Mouse (Mus musculus) limb, embryonic 14.5 days (tissue): ENCODE measurements at regions not wholly inside any gene's neighbourhood (a gene's known extent, or its start where the extent isn't known, plus 50 kb on each side); places are given as distances from the start of the nearest gene placed in this dataset.

ENCODE experiments used
- ATAC-seq: fragments of 200-750 bp; cut with Nextera tagmentation; 2 replicates; pipeline ENCODE4 v1.8.0; 2017; ENCODE audit warnings: low read depth, moderate number of reproducible peaks, moderate TSS enrichment; ENCODE audit not compliant: low FRiP score
- DNase-seq: peaks from one replicate; pipeline ENCODE4 v3.0.0-alpha.2; 2015; ENCODE audit warnings: low spot score
- H3K27ac ChIP-seq: fragments of 300-500 bp; sonication (generic); replicated peaks from 2 replicates; pipeline ENCODE4 v1.5.1; 2014; ENCODE audit warnings: low read depth, mild to moderate bottlenecking, low read length, moderate library complexity, mixed read lengths
- H3K27me3 ChIP-seq: fragments of 300-500 bp; sonication (generic); 2 replicates; pipeline ENCODE4 v1.6.1; 2014; ENCODE audit warnings: low read length, mixed read lengths; ENCODE audit not compliant: control insufficient read depth, insufficient read depth
- H3K36me3 ChIP-seq: fragments of 300-500 bp; sonication (generic); 2 replicates; pipeline ENCODE4 v1.6.1; 2014; ENCODE audit warnings: mild to moderate bottlenecking, low read length, moderate library complexity, mixed read lengths; ENCODE audit not compliant: control insufficient read depth, insufficient read depth
- H3K4me1 ChIP-seq: fragments of 300-500 bp; sonication (generic); 2 replicates; pipeline ENCODE4 v1.6.1; 2014; ENCODE audit warnings: antibody characterized with exemption, low read length, mixed read lengths; ENCODE audit not compliant: control insufficient read depth, insufficient read depth
- H3K4me2 ChIP-seq: fragments of 300-500 bp; sonication (generic); replicated peaks from 2 replicates; pipeline ENCODE4 v1.6.1; 2014; ENCODE audit warnings: low read depth, mild to moderate bottlenecking, low read length, moderate library complexity; ENCODE audit not compliant: severe bottlenecking
- H3K4me3 ChIP-seq: fragments of 300-500 bp; sonication (generic); replicated peaks from 2 replicates; pipeline ENCODE4 v1.5.1; 2014; ENCODE audit warnings: low read length
- H3K9ac ChIP-seq: fragments of 300-500 bp; sonication (generic); 2 replicates; pipeline ENCODE4 v1.6.1; 2014; ENCODE audit warnings: mild to moderate bottlenecking, low read depth, low read length, moderate library complexity; ENCODE audit not compliant: severe bottlenecking
- H3K9me3 ChIP-seq: fragments of 300-500 bp; sonication (generic); 2 replicates; pipeline ENCODE4 v1.6.1; 2016; ENCODE audit warnings: low read length; ENCODE audit not compliant: control insufficient read depth
- POLR2A ChIP-seq: fragments of 200-500 bp; IDR thresholded peaks from 2 replicates; pipeline ENCODE4 v1.8.0; 2012; ENCODE audit warnings: inconsistent platforms, mild to moderate bottlenecking, moderate library complexity, borderline replicate concordance; ENCODE audit not compliant: insufficient read depth, insufficient read length; ENCODE audit errors: extremely low read depth
- WGBS: fragments of 180-500 bp; shearing (Covaris S2); extraction: QIAGEN DNeasy Blood & Tissue Kit; methylation state at CpG from one replicate; pipeline ENCODE4 v1.1.7; 2014; 5-methylcytosine and 5-hydroxymethylcytosine counted together

GRCm38 (mm10) chr13:107410267-107410666 is 388.3 kb upstream of the Kif2a start:
- no peak overlapping the region for H3K27ac ChIP-seq
- no peaks in the 10 kb centered on the region for H3K36me3 ChIP-seq
- no peaks in the 10 kb centered on the region for H3K27me3 ChIP-seq
- no peaks in the 10 kb centered on the region for H3K9me3 ChIP-seq
- no peak overlapping the region for H3K4me2 ChIP-seq
- DNase-seq (no peak), ATAC-seq (no peak)
- no peak for TF ChIP-seq POLR2A
- no peak overlapping the region for H3K4me3 ChIP-seq
- H3K4me1 ChIP-seq = no peaks in the 10 kb centered on the region
- H3K9ac ChIP-seq = no peak overlapping the region

DNA sequence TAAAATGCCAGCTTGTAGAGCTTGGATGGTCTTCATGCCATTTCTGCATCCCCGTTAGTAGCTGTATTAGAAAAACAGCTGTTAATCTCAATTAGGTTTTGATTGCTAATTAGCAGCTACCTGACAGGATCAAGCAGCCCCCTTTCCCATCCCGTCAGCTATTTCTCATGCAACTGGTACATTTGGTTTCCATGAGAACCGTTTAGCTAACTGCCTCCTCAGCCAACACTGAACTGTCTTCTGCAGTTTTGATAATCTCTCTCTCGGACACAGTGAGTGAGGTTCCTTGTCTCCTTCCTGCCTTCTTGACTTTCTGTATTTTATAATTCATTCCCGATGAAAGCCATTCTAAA is 385.7 kb upstream of the Kif2a start:
- no peak overlapping the region for H3K27ac ChIP-seq
- TF ChIP-seq POLR2A = no peak
- DNase-seq = no peak
- H3K4me3 ChIP-seq = no peak overlapping the region
- H3K27me3 ChIP-seq = no peaks in the 10 kb centered on the region
- no peaks in the 10 kb centered on the region for H3K36me3 ChIP-seq
- ATAC-seq = no peak
- H3K4me2 ChIP-seq = no peak overlapping the region
- H3K9me3 ChIP-seq = no peaks in the 10 kb centered on the region
- no peaks in the 10 kb centered on the region for H3K4me1 ChIP-seq
- 58% methylated on average over 5 of the region's 5 CpGs for WGBS
- H3K9ac ChIP-seq = no peak overlapping the region

- 82% methylated on average over 5 of the region's 5 CpGs for WGBS
- ATAC-seq = no peak
- H3K27ac ChIP-seq = no peak overlapping the region
- no peaks in the 10 kb centered on the region for H3K27me3 ChIP-seq
- DNase-seq = no peak
- H3K4me1 ChIP-seq = no peaks in the 10 kb centered on the region
- no peaks in the 10 kb centered on the region for H3K9me3 ChIP-seq
- no peak overlapping the region for H3K4me3 ChIP-seq
- no peak for TF ChIP-seq POLR2A
- no peaks in the 10 kb centered on the region for H3K36me3 ChIP-seq
- H3K9ac ChIP-seq = no peak overlapping the region
- H3K4me2 ChIP-seq = no peak overlapping the region
Measured at GRCm38 (mm10) chr13:107406977-107407673, 385.2 kb upstream of the Kif2a start.

- no peak overlapping the region for H3K27ac ChIP-seq
Measured at GRCm38 (mm10) chr13:107398621-107399363, 376.9 kb upstream of the Kif2a start.

GRCm38 (mm10) chr13:107396036-107396435 is 374.1 kb upstream of the Kif2a start:
- 78% methylated on average over 2 of the region's 2 CpGs for WGBS
- DNase-seq = no peak
- TF ChIP-seq POLR2A = no peak

More at GRCm38 (mm10) chr13:107398621-107399363, 376.9 kb upstream of the Kif2a start:
- H3K27me3 ChIP-seq = no peaks in the 10 kb centered on the region
- no peaks in the 10 kb centered on the region for H3K9me3 ChIP-seq
- no peak overlapping the region for H3K9ac ChIP-seq
- DNase-seq (no peak), ATAC-seq (no peak)
- TF ChIP-seq POLR2A = no peak
- no peak overlapping the region for H3K4me3 ChIP-seq
- H3K4me1 ChIP-seq = no peaks in the 10 kb centered on the region
- no peaks in the 10 kb centered on the region for H3K36me3 ChIP-seq
- 78% methylated on average over 8 of the region's 8 CpGs for WGBS
- H3K4me2 ChIP-seq = no peak overlapping the region

More at GRCm38 (mm10) chr13:107396036-107396435, 374.1 kb upstream of the Kif2a start:
- no peaks in the 10 kb centered on the region for H3K9me3 ChIP-seq
- H3K9ac ChIP-seq = no peak overlapping the region
- no peaks in the 10 kb centered on the region for H3K27me3 ChIP-seq
- no peaks in the 10 kb centered on the region for H3K4me1 ChIP-seq
- H3K36me3 ChIP-seq = no peaks in the 10 kb centered on the region
- no peak overlapping the region for H3K27ac ChIP-seq
- no peak overlapping the region for H3K4me3 ChIP-seq
- H3K4me2 ChIP-seq = no peak overlapping the region
- no peak for ATAC-seq
